In genomic region chr8:26264869-26265321, GRCm38 (mm10) we compare ENCODE assay signal across 11 mouse cellular contexts.
A peak's percentile ranks its signal among the peaks of the same experiment; 100 is the strongest.
DNase-seq lines count a peak whose midpoint lies in the region; ATAC-seq and TF ChIP-seq lines count a peak whose summit lies in the region.
"Had no signal": no experiment of that assay in that cellular context is flagged by ENCODE, and none has a peak within 500 bp of the region (broad histone marks: within the 10 kb centered on the region; RNA-seq: fewer than 3 reads in every experiment).

No protein-coding gene starts in this region.

- H3K36me3 ChIP-seq in ES-Bruce4 (ENCODE audit: control insufficient read depth, insufficient read depth, low read length, poor library complexity, severe bottlenecking): no peaks in the 10 kb centered on the region
- H3K36me3 ChIP-seq in forebrain, embryonic 13.5 days (ENCODE audit: poor library complexity, severe bottlenecking): no peaks in the 10 kb centered on the region
- H3K36me3 ChIP-seq in midbrain, embryonic 11.5 days (ENCODE audit: control insufficient read depth, insufficient read depth, low read length): no peaks in the 10 kb centered on the region

- TF ChIP-seq POLR2A in ES-Bruce4 (IDR thresholded peaks at IDR 0.05; ENCODE audit: insufficient read depth, low read length): no peak

- peaks cover 14% of the 10 kb centered on the region for H3K9me3 ChIP-seq in ES-Bruce4 (replicated peaks; ENCODE audit: control insufficient read depth, insufficient read depth, low read length, poor library complexity, severe bottlenecking)
- no peaks in the 10 kb centered on the region for H3K9me3 ChIP-seq in forebrain, embryonic 13.5 days (replicated peaks)
- no peaks in the 10 kb centered on the region for H3K9me3 ChIP-seq in midbrain, embryonic 11.5 days (ENCODE audit: control insufficient read depth, low read length)

- H3K27me3 ChIP-seq in ES-Bruce4 (ENCODE audit: control insufficient read depth, insufficient read depth, low read length, poor library complexity, severe bottlenecking): no peaks in the 10 kb centered on the region
- H3K27me3 ChIP-seq in forebrain, embryonic 13.5 days: no peaks in the 10 kb centered on the region
- no peaks in the 10 kb centered on the region for H3K27me3 ChIP-seq in midbrain, embryonic 11.5 days (ENCODE audit: control insufficient read depth, insufficient read depth, low read length)

- H3K4me2 ChIP-seq in forebrain, embryonic 13.5 days: peak overlapping the region; percentile 11
- no peak overlapping the region for H3K4me2 ChIP-seq in midbrain, embryonic 11.5 days

- WGBS in forebrain, embryonic 13.5 days: 6% methylated on average over 11 of the region's 11 CpGs
- WGBS in midbrain, embryonic 11.5 days: 32% methylated on average over 11 of the region's 11 CpGs

- no peak for TF ChIP-seq CTCF in ES-Bruce4 (IDR thresholded peaks at IDR 0.05; ENCODE audit: low read depth, low read length)

- peak overlapping the region; percentile 32; the same call in 1 of the 2 replicates for H3K4me3 ChIP-seq in ES-Bruce4 (ENCODE audit: low read depth, low read length)
- H3K4me3 ChIP-seq in forebrain, embryonic 13.5 days: no peak overlapping the region
- no peak overlapping the region for H3K4me3 ChIP-seq in midbrain, embryonic 11.5 days (ENCODE audit: low read depth, low read length)

- H3K4me1 ChIP-seq in ES-Bruce4 (ENCODE audit: control insufficient read depth, insufficient read depth, low read length): no peaks in the 10 kb centered on the region
- peaks cover 63% of the 10 kb centered on the region for H3K4me1 ChIP-seq in forebrain, embryonic 13.5 days
- peaks cover 8% of the 10 kb centered on the region; the same call in 1 of the 2 replicates for H3K4me1 ChIP-seq in midbrain, embryonic 11.5 days (ENCODE audit: control insufficient read depth, insufficient read depth, low read length)

- ATAC-seq in forebrain, embryonic 13.5 days: peak; percentile 78
- ATAC-seq in midbrain, embryonic 11.5 days (ENCODE audit: low FRiP score): peak; percentile 57; the same call in 1 of the 2 replicates
- ATAC-seq: CD4-positive, CD25-positive, alpha-beta regulatory T cell, adult 4 months; intestine, postnatal 0 days had no signal

- H3K27ac ChIP-seq in ES-Bruce4 (ENCODE audit: insufficient read depth, low read length): no peak overlapping the region
- H3K27ac ChIP-seq in forebrain, embryonic 13.5 days: peak overlapping the region; percentile 79
- no peak overlapping the region for H3K27ac ChIP-seq in midbrain, embryonic 11.5 days (ENCODE audit: low read depth, low read length)
- H3K27ac ChIP-seq: macrophage had no signal

- 0 out of 2 replicates have a peak, but pooled peaks have one; percentile 37 for TF ChIP-seq EP300 in ES-Bruce4 (IDR thresholded peaks at IDR 0.05; ENCODE audit: insufficient read depth, low read depth, low read length)

- H3K9ac ChIP-seq in ES-Bruce4 (ENCODE audit: low read depth, poor library complexity, severe bottlenecking): no peak overlapping the region
- no peak overlapping the region for H3K9ac ChIP-seq in forebrain, embryonic 13.5 days
- H3K9ac ChIP-seq in midbrain, embryonic 11.5 days (ENCODE audit: low read length): no peak overlapping the region; the same call in 1 of the 2 replicates

- peak; percentile 10 for DNase-seq in cerebellum, adult 9-11 months
- DNase-seq in midbrain, embryonic 11.5 days (ENCODE audit: low spot score, missing footprints): peak; percentile 82
- no peak for DNase-seq in layer of hippocampus, adult 9-11 months
- no peak for DNase-seq in gastrocnemius, postnatal 4 days (ENCODE audit: low spot score in 2 of 2)
- no peak for DNase-seq in left cerebral cortex, adult 11 months (ENCODE audit: low spot score)
- no peak for DNase-seq in urinary bladder, postnatal 36 days (ENCODE audit: low spot score in 2 of 2)

Comparison
In these comparisons a context has a peak if more than half of its experiments do, and no peak if none do; other contexts are left out.
1. DNase-seq: peak in cerebellum, adult 9-11 months (single experiment) and midbrain, embryonic 11.5 days (single experiment); none in layer of hippocampus, adult 9-11 months (single experiment), gastrocnemius, postnatal 4 days (0 of 2), left cerebral cortex, adult 11 months (single experiment) and urinary bladder, postnatal 36 days (0 of 2).